Mouse (Mus musculus) common myeloid progenitor, adult 5-6 weeks (primary cell): ENCODE data around the gene Notch3. TPM values are rescaled to one million over a fixed set of nuclear protein-coding genes. Genes with fewer than 3 reads are reported as not detected.
"Not testable (repeated sequence)": the region's sequence is repeated elsewhere in the genome, so short reads cannot be mapped to it uniquely, and the experiment has no call there.

Experiments
- ATAC-seq: replicated peaks from 2 replicates; pipeline ENCODE4 v1.8.0; 2016; ENCODE audit warnings: low read depth, mild to moderate bottlenecking, moderate TSS enrichment, inconsistent platforms; ENCODE audit not compliant: poor library complexity, severe bottlenecking
- total RNA-seq: library from RNA; stranded (forward); fragments of 200-1000, 187-1606 nt; gene quantifications from 2 replicates; pipeline ENCODE4 v1.2.3, GENCODE M21; 2017

The Notch3 gene
- total RNA-seq, 1 experiment from 2014 or later = 0.18 TPM

GRCm38 (mm10) chr17:32103054-32103453 is 63.6 kb downstream of the Notch3 start:
- no peak for ATAC-seq

GRCm38 (mm10) chr17:32099943-32100586 is 66.6 kb downstream of the Notch3 start:
- ATAC-seq = peak; percentile 71

DNA sequence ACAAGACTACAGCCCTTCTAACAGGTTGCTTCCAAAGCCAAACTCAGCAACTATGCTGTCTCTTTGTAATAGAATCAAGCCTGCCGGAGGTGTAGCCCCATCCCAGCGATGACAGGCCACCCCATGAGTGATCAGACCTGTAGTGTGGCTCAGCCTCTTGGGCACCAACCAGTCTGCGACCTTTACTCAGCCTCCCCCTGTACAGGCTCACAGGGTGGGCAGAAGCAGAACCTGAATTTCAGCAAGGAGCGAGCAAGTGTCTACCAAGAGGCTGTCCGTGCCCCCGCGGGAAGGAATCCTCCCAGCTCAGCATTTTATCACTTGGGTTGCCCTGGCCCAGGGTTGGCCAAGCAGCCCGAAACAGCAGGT is 67.1 kb downstream of the Notch3 start:
- ATAC-seq = no peak; the same call in 1 of the 2 replicates

GRCm38 (mm10) chr17:32098905-32099304 is 67.7 kb downstream of the Notch3 start:
- ATAC-seq = not testable (repeated sequence)

- no peak for ATAC-seq
Measured at GRCm38 (mm10) chr17:32097676-32098075, 69.0 kb downstream of the Notch3 start.

- ATAC-seq = no peak
Measured at GRCm38 (mm10) chr17:32092895-32093294, 73.8 kb downstream of the Notch3 start.

- ATAC-seq = no peak
Measured at GRCm38 (mm10) chr17:32092241-32092619, 74.4 kb downstream of the Notch3 start.

DNA sequence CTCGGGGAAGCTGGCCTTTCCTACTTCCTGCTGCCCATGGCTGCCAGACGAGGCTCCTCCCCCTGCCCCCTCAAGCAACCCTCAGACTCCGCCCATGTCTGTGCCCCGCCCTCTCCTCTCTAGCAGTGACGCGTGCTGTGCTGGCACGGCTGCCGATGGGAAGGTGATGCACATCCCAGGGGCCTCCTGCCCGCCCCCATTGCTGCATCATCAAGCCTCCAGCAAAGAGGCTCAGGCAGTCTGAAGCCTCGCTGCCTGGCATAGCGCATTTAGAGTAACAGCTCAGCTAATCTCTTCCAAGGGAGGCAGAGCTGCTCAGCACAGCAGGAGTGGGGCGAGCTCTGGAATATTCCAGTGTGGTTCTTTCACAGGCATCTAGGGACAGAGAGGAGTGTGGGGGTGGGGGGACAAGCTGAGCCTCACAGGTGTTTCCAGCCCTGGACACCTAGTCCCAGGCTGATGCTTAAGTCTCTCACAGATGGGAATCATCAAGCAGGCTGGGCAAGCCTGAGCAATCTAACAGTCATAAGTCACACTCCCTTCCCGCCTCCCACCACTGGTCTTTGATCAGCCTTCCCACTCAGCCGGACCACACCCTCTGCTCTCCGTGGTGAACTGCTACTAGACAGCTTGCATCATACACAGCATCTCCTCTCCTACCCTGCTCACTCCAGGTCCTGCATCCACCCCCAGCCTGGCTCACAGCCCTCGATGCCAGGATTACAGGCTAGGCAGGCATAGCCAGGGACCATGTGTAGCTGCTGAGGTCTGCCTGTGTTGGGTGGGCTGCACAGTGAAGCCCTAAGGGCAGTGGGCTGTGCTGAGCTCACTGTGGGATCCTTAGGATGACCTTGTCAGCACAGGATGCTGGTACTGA is 75.0 kb downstream of the Notch3 start:
- peak; percentile 98 for ATAC-seq

DNA sequence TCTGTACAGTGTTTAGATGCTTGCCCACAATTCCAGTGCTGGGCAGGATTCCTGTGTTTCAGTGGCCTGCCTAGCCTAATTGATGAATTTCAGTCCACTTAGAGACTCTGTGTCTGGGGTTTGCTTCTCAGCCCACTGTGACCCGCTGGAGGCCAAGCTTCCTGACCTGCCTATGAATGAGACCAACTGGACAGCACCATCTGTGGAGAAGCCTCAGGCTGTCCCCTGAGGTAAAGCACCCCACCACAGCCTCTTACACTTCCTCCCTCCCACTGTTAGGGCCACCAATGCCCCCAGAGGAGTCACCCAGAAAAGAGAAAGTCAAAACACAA is 75.7 kb downstream of the Notch3 start:
- no peak for ATAC-seq

GRCm38 (mm10) chr17:32087069-32087468 is 79.6 kb downstream of the Notch3 start:
- ATAC-seq = no peak

DNA sequence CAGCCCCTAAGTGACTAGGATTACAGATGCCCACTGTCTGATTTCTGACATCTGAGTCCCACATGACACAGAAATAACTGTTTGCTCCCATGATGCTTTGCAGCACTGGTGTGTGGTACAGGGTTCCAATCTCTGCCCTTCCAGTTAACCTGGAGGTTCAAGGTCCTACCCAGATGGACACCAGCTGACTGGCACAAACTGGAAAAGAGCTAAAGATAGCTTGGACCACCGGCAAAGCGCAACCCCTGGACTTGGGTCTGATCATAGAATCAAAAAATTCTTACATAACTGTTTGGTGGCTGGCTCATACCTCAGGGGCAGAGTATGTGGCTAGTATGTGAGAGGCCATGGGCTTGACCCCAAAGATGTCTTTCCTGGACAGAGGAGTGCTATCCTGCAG is 83.3 kb downstream of the Notch3 start:
- no peak for ATAC-seq

DNA sequence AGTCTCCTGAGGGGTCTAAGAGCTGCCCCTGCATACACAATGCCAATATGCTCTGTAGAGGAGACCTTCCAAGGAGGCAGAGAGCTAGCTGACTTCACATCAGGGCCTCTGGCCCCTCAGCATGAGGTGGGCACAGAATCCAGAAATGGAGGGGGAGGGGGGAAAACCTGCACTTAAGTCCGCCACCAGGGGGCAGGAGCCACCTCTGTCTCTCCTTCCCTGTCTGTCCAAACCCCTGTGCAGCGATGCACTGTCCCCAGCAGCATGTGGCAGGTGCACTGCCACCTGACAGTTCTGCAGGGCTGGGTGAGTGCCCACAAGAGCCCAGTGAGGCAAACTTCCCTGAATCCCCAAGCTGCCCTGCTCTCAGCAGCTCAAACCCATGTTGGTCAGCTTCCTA is 91.5 kb downstream of the Notch3 start:
- peak; percentile 63; the same call in 1 of the 2 replicates for ATAC-seq

DNA sequence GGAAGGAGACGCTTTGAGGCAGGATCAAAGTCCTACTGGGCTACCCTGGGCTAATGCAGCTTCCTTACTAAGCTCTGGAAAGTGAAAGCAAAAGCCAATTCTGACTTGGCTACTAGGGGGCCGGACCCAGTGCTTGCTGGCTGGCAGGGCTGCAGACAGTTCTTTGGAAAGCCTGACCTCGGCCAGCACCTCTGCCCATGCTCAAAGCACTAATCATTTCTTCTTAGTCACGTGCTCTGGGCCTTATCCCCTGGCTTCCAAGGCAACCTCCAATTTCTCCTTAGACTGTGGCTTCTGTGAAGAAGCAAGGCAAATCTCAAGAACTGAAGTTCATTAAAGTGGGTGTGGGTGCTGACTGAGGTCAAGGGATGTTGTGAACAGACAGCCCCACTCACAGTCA is 92.0 kb downstream of the Notch3 start:
- ATAC-seq = no peak

GRCm38 (mm10) chr17:32073359-32073758 is 93.3 kb downstream of the Notch3 start:
- peak; percentile 76; the same call in 1 of the 2 replicates for ATAC-seq

Other genes with a start within 250 kb of the Notch3 start
- gene Rrp1b, start 130.8 kb downstream of the Notch3 start, total RNA-seq = 46.8 and 66.6 TPM in 2 replicates
- gene Hsf2bp, start 130.5 kb downstream of the Notch3 start, total RNA-seq = 0.15 TPM in 1 of 2 replicates, not detected in the other
- gene Ephx3, start 22.7 kb upstream of the Notch3 start, total RNA-seq = not detected in 2 replicates
- gene Brd4, start 117.9 kb upstream of the Notch3 start, total RNA-seq = 22.5 and 58.5 TPM in 2 replicates
- gene Akap8, start 154.4 kb upstream of the Notch3 start, total RNA-seq = 146 and 161 TPM in 2 replicates
- 87.8 and 101 TPM in 2 replicates for gene Akap8l, start 183.8 kb upstream of the Notch3 start, total RNA-seq
- gene Wiz, start 222.6 kb upstream of the Notch3 start, total RNA-seq = 13.2 and 15.7 TPM in 2 replicates
- 29.6 and 34.9 TPM in 2 replicates for gene Rasal3, start 236.7 kb upstream of the Notch3 start, total RNA-seq